Mouse (Mus musculus) kidney, adult 18-20 months (tissue): ENCODE measurements around the gene C1ql4.
A peak's percentile ranks its signal among the peaks of the same experiment; 100 is the strongest.

Experiments used
- DNase-seq: peaks from one replicate; pipeline ENCODE4 v3.0.0; 2021

C1ql4 gene

GRCm38 (mm10) chr15:99087253-99088075, at the start of gene C1ql4:
C1ql4 (minus strand) TSS chr15:99087817.
- DNase-seq, result no peak

GRCm38 (mm10) chr15:99129956-99130910, 42.6 kb upstream of the C1ql4 start:
- DNase-seq, result no peak

- DNase-seq, result no peak
Measured at GRCm38 (mm10) chr15:99129441-99129840, 41.8 kb upstream of the C1ql4 start.

- no peak for DNase-seq
Measured at GRCm38 (mm10) chr15:99127851-99128522, 40.4 kb upstream of the C1ql4 start.

GRCm38 (mm10) chr15:99126816-99127365, 39.3 kb upstream of the C1ql4 start:
- DNase-seq, result peak; percentile 27

GRCm38 (mm10) chr15:99126081-99126815, 38.6 kb upstream of the C1ql4 start:
- DNase-seq, result peak; percentile 90

- DNase-seq, result no peak
Measured at GRCm38 (mm10) chr15:99125711-99126080, 38.1 kb upstream of the C1ql4 start, which contains the start of gene Spats2. Spats2 (plus strand) TSS chr15:99125916.

DNA sequence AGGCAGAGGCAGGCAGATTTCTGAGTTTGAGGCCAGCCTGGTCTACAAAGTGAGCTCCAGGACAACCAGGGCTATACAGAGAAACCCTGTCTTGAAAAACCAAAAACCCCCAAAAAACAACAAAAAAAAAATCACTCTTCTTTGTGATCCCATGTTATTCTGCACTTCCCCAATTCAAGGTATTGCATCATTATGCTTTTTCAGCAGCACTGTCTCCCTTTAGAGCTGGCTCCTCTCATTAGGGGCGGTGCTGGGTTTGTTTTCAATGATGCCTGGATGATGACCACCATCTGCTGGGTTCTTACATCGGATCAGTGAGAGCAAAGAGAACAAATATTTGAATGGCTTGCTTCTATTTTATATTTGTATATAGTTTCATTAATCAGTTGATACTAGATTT, 35.0 kb upstream of the C1ql4 start:
- no peak for DNase-seq

DNA sequence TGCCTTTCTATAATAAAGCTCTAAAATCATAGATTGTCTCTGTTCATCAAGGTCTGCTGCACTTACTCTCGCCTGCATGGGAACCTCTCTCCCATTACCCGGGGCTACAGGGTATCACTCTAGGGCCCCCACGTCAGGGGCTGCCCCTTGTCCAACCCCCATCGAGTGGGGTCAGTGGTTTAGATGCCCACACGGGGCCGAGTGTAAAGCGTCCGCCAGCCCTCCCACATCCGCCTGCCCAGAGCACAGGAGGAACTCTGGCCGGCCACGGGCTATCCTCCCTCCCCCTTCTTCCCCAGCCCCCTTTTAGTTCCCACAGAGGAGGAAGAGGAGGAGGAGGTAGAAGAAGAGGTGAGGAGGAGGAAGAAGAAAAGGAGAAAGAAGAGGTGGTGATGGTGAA, 33.2 kb upstream of the C1ql4 start:
- no peak for DNase-seq

GRCm38 (mm10) chr15:99116539-99116938, 28.9 kb upstream of the C1ql4 start:
- no peak for DNase-seq

- no peak for DNase-seq
Measured at GRCm38 (mm10) chr15:99115065-99115423, 27.4 kb upstream of the C1ql4 start.

DNA sequence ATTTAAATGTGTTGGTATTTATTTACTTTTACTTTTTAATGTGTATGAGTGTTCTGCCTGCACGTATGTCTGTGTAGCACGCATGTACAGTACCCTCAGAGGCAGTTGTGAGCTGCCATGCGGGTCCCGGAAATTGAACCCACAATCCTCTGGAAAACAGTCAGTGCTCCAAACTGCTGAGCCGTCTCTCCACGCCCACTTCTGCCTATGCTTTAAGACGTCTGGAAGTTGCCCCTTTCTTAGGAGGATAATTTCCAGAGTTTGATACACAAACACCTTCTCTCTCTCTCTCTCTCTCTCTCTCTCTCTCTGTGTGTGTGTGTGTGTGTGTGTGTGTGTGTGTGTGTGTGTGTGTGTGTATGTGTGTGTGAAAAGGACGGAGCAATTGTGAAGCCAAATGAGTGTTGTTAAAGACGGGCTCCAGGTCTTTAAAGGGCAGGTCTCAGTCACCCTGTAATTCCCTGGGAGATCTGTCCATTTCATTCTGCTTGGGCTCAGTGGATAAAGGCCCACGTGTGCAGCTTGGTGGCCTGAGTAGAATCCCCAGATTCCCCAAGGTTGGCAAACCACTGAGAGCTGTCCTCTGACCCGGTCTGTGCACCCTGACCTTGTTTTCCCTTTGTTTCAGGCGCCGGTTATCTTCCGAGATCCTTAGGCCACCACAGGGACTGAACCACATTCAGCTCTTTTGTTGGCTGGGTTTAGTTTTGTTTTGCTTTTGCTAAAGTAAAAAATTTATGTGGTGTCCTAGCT, 26.9 kb upstream of the C1ql4 start:
- DNase-seq, result no peak

- peak; percentile 26 for DNase-seq
Measured at GRCm38 (mm10) chr15:99113396-99113975, 25.9 kb upstream of the C1ql4 start.

- DNase-seq, result no peak
Measured at GRCm38 (mm10) chr15:99112843-99113395, 25.3 kb upstream of the C1ql4 start.

GRCm38 (mm10) chr15:99111809-99112208, 24.2 kb upstream of the C1ql4 start:
- no peak for DNase-seq

- DNase-seq, result no peak
Measured at GRCm38 (mm10) chr15:99111139-99111538, 23.5 kb upstream of the C1ql4 start.

- no peak for DNase-seq
Measured at GRCm38 (mm10) chr15:99107866-99108265, 20.2 kb upstream of the C1ql4 start.

GRCm38 (mm10) chr15:99105238-99105637, 17.6 kb upstream of the C1ql4 start:
- DNase-seq, result no peak

DNA sequence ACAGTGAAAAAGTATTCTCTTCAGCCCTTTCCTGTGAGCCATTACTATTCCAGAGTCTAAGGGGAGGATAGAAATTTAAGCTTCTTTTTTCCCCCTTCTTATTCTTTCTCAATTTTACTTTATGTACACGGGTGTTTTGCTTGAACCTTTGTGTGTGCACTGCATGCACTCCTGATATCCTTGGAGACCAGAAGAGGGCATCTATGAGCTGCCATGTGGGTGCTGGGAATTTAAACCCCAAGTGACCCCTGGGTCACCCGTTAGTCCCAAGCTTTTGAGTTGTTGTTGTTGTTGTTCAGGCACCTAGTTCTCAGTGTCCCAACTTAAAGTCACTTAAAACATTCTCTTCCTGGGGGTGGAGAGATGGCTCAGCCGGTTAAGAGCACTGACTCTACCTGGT, 12.4 kb upstream of the C1ql4 start:
- no peak for DNase-seq

DNA sequence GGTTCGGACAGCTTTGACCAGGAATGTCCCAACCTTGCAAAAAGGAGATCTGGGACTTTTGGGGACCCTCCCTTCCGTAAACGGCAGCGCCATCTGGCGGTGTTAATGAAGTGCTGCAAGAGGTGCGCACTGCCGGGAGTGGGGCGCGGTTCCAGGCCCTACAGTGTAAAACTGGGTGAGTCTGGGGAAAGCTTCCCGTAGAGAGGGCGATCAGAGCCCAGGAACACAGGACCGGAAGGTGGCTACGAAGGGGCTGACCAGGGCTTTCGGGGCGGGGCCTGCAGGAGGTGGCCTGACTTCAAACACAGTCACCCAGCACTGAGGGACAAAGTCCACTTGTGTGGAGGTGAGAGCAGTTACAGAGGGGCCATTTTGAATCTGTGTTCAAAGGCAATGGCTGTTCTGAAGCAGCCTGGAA, 11.5 kb upstream of the C1ql4 start:
- DNase-seq, result peak; percentile 84

DNA sequence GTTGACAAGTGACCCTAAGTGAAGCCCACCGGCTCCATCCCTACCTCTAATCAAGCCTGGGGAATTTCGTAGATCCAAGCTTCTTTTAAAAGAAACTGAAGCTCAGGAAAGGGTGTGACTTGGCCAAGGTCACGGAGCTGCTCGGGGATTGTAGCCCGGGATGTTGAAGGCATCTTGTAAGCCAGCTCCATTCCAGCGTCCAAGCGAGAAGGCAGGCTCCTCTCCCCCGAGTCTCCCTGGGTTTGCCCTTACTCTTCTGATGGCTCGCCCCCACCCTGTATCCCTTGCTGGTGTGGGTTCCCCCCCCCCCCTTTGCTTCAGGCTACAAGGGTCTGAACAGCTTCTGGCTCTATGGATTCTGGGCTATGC, 10.9 kb upstream of the C1ql4 start:
- peak; percentile 38 for DNase-seq
